Mouse (Mus musculus): Measurements from ENCODE around the gene Usf3.
A peak's percentile ranks its signal among the peaks of the same experiment; 100 is the strongest.

Gene Usf3

GRCm38 (mm10) chr16:44173966-44174530, 1.0 kb downstream of the Usf3 start:
- DNase-seq, result peak; percentile 82

GRCm38 (mm10) chr16:44175001-44175400, 2.0 kb downstream of the Usf3 start:
- peak; percentile 61 for DNase-seq

GRCm38 (mm10) chr16:44176511-44176910, 3.5 kb downstream of the Usf3 start:
- DNase-seq, result peak; percentile 76

GRCm38 (mm10) chr16:44178555-44178954, 5.5 kb downstream of the Usf3 start:
- DNase-seq, result peak; percentile 45

GRCm38 (mm10) chr16:44182597-44182996, 9.6 kb downstream of the Usf3 start:
- DNase-seq, result no peak

GRCm38 (mm10) chr16:44184769-44185168, 11.7 kb downstream of the Usf3 start:
- DNase-seq, result no peak

- no peak for DNase-seq
Measured at GRCm38 (mm10) chr16:44187172-44187571, 14.1 kb downstream of the Usf3 start.

GRCm38 (mm10) chr16:44188766-44189165, 15.7 kb downstream of the Usf3 start:
- peak; percentile 40 for DNase-seq

- peak; percentile 73 for DNase-seq
Measured at GRCm38 (mm10) chr16:44190032-44190431, 17.0 kb downstream of the Usf3 start.

- peak; percentile 72 for DNase-seq
Measured at GRCm38 (mm10) chr16:44190968-44191367, 17.9 kb downstream of the Usf3 start.

GRCm38 (mm10) chr16:44199066-44199703, 26.1 kb downstream of the Usf3 start:
- DNase-seq, result peak; percentile 84

- DNase-seq, result peak; percentile 55
Measured at GRCm38 (mm10) chr16:44200146-44200545, 27.1 kb downstream of the Usf3 start.

- peak; percentile 90 for DNase-seq
Measured at GRCm38 (mm10) chr16:44204331-44204730, 31.3 kb downstream of the Usf3 start.

GRCm38 (mm10) chr16:44205973-44206372, 32.9 kb downstream of the Usf3 start:
- DNase-seq, result peak; percentile 30

GRCm38 (mm10) chr16:44210156-44211053, 37.4 kb downstream of the Usf3 start:
- peak; percentile 74 for DNase-seq

- DNase-seq, result no peak
Measured at GRCm38 (mm10) chr16:44211054-44211414, 38.0 kb downstream of the Usf3 start.

- DNase-seq, result peak; percentile 81
Measured at GRCm38 (mm10) chr16:44212703-44213102, 39.7 kb downstream of the Usf3 start.

- DNase-seq, result peak; percentile 97
Measured at GRCm38 (mm10) chr16:44215513-44215912, 42.5 kb downstream of the Usf3 start.

- peak; percentile 82 for DNase-seq
Measured at GRCm38 (mm10) chr16:44216417-44216816, 43.4 kb downstream of the Usf3 start.

- DNase-seq, result peak; percentile 88
Measured at GRCm38 (mm10) chr16:44221463-44221862, 48.4 kb downstream of the Usf3 start.

GRCm38 (mm10) chr16:44226706-44227291, 53.8 kb downstream of the Usf3 start:
- DNase-seq, result peak; percentile 55

GRCm38 (mm10) chr16:44233019-44233418, 60.0 kb downstream of the Usf3 start:
- no peak for DNase-seq

GRCm38 (mm10) chr16:44237836-44238235, 64.8 kb downstream of the Usf3 start:
- DNase-seq, result peak; percentile 84
